Mouse (Mus musculus) lung, embryonic 15.5 days (tissue): ENCODE results near the gene Cds1. TPM values are rescaled to one million over a fixed set of nuclear protein-coding genes. Genes with fewer than 3 reads are reported as not detected.
A peak's percentile ranks its signal among the peaks of the same experiment; 100 is the strongest.

Experiments
- ATAC-seq: fragments of 200-750 bp; cut with Nextera tagmentation; 2 replicates; pipeline ENCODE4 v1.8.0; 2017; ENCODE audit warnings: moderate number of reproducible peaks, borderline replicate concordance; ENCODE audit not compliant: low FRiP score, low TSS enrichment; ENCODE audit errors: extremely low read depth
- H3K27ac ChIP-seq: fragments of 300-500 bp; sonication (generic); 2 replicates; pipeline ENCODE4 v1.5.1; 2015; ENCODE audit warnings: moderate library complexity, mild to moderate bottlenecking, inconsistent platforms
- H3K27me3 ChIP-seq: fragments of 300-500 bp; sonication (generic); 2 replicates; pipeline ENCODE4 v1.6.1; 2015; ENCODE audit warnings: inconsistent platforms
- H3K36me3 ChIP-seq: fragments of 300-500 bp; sonication (generic); 2 replicates; pipeline ENCODE4 v1.6.1; 2015; ENCODE audit warnings: inconsistent platforms
- H3K4me1 ChIP-seq: fragments of 300-500 bp; sonication (generic); 2 replicates; pipeline ENCODE4 v1.6.1; 2015; ENCODE audit warnings: inconsistent platforms
- H3K4me2 ChIP-seq: fragments of 300-500 bp; sonication (generic); 2 replicates; pipeline ENCODE4 v1.6.1; 2015; ENCODE audit warnings: inconsistent platforms, mild to moderate bottlenecking, moderate library complexity
- H3K4me3 ChIP-seq: fragments of 300-500 bp; sonication (generic); 2 replicates; pipeline ENCODE4 v1.5.1; 2015; ENCODE audit warnings: mild to moderate bottlenecking, inconsistent platforms
- H3K9ac ChIP-seq: fragments of 300-500 bp; sonication (generic); 2 replicates; pipeline ENCODE4 v1.6.1; 2015; ENCODE audit warnings: inconsistent platforms
- H3K9me3 ChIP-seq: fragments of 300-500 bp; sonication (generic); 2 replicates; pipeline ENCODE4 v1.6.1; 2016; ENCODE audit warnings: inconsistent platforms
- WGBS: fragments of 180-500 bp; shearing (Covaris S2); methylation state at CpG from one replicate; pipeline ENCODE4 v1.1.7; 2015; 5-methylcytosine and 5-hydroxymethylcytosine counted together
- polyA plus RNA-seq: library from polyadenylated mRNA; unstranded; fragments of >200 nt; fragmentation: Nextera tagmentation; extraction: Ambion mirVana; gene quantifications from 2 replicates; pipeline ENCODE4 v1.2.1, GENCODE M21; 2015

Gene Cds1
- polyA plus RNA-seq, 1 experiment from 2014 or later: 7.4 TPM

DNA sequence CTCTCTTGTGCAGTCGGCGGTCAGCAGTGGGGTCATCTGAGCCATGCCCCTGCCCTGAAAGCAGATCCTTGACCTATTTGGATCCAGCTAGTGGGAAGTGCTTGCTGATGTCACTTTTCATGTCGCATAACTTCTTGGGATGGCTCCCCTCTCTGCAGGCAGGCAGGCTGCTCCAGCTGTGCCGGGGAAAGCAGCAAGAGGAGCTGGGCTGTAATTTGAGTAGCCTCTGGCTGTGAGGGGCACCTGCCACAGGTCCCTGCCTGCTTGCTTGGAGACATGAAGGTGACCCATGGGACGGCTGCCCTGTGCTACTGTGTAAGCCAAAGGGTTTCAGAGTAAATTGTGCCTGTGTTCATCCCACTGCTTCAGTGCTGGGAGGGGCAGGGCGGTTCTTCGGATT is 54.9 kb downstream of the Cds1 start:
- Histone ChIP-seq H3K36me3 (no peaks in the 10 kb centered on the region), H3K27me3 (peaks cover 6% of the 10 kb centered on the region; the same call in 1 of the 2 replicates), H3K9me3 (no peaks in the 10 kb centered on the region), H3K4me1 (no peaks in the 10 kb centered on the region; the same call in 1 of the 2 replicates), H3K9ac (no peak overlapping the region), H3K4me2 (no peak overlapping the region), H3K27ac (no peak overlapping the region), H3K4me3 (no peak overlapping the region)
- ATAC-seq: no peak
- WGBS: 23% methylated on average over 7 of the region's 7 CpGs

DNA sequence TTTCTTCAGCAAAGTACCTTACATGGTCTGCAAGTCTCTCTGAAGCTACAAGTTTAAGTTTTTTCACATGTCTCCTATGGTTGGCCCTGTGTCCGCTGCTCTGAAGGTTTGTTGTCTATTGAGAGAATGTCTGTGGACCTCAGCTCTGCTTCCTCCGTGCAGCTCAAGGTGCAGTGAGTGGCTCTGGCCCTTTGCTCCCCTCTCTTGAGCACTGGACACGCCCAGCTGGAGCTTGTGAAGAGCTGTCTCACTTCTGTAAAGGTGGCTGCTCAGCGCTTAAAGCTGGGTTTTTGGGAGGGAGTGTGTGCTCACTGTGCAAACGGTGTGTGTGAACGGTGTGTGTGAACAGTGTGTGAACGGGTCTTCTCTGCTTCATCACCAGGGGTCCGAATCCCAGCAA is 56.1 kb downstream of the Cds1 start:
- Histone ChIP-seq H3K9me3 (no peaks in the 10 kb centered on the region), H3K4me3 (no peak overlapping the region), H3K36me3 (no peaks in the 10 kb centered on the region), H3K9ac (no peak overlapping the region), H3K27me3 (peaks cover 6% of the 10 kb centered on the region; the same call in 1 of the 2 replicates), H3K4me1 (peaks cover 6% of the 10 kb centered on the region), H3K27ac (no peak overlapping the region), H3K4me2 (no peak overlapping the region)
- ATAC-seq: no peak
- WGBS: 55% methylated on average over 8 of the region's 8 CpGs

DNA sequence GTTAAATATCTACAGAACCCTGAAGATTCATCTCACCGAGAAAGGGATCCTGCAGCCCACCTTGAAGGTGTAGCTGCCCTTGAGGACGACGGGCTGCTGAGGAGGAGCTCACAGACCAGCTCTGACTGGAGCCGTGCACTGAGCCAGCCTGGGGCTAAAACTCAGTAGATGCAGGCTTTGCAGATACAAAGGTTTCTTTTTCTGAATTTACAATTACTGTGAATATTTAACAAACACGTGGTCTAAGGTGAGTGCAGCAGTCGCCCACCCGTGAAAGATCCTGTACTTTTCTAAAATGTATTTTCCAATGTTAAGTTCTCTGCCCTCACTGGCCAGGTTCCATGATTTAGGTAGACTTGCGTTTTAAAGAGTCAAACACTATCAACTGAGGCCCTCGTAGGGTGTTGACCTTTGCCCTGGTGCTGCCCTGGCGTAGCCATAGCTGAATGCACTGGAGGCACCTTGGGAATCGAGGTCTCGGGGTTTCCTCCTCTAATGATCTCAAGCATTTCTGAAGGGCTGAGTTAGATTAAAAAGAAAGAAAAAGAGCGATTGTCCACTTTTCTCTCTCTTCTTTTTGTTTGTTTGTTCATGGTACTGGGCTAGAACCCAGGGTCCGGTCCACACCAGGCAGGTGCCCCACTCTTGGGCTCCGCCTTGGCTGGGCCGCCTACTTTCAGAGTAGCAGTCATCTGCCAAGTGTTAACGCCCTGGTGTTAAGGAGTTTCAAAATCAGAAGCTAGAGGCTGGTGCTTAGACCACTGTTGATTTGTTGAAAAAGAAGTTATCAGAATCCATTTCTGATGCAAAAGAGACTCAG is 56.8 kb downstream of the Cds1 start:
- no peaks in the 10 kb centered on the region for H3K9me3 ChIP-seq
- H3K4me3 ChIP-seq: no peak overlapping the region
- 54% methylated on average over 17 of the region's 17 CpGs for WGBS
- H3K27me3 ChIP-seq: peaks cover 6% of the 10 kb centered on the region; the same call in 1 of the 2 replicates
- no peak overlapping the region for H3K9ac ChIP-seq
- ATAC-seq: no peak
- H3K27ac ChIP-seq: no peak overlapping the region
- H3K36me3 ChIP-seq: no peaks in the 10 kb centered on the region
- peaks cover 12% of the 10 kb centered on the region for H3K4me1 ChIP-seq
- no peak overlapping the region for H3K4me2 ChIP-seq

DNA sequence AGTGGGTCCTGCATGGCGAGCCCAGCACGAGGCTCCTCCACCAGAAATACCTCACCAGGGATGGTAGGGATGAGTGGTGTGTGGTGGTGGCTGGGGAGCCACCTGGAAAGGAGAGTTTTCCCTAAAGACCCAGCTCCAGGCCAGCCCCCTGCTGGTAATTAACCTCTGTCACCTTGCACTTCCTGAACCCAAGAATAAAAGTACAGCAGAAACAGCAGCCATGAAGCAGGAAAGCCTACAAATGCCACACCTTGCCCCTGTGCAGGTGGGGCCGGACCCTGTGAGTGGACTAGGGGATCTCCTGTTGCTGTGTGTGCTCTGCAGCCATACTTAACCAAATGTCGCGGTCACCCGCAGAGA is 57.4 kb downstream of the Cds1 start:
- no peak overlapping the region for H3K27ac ChIP-seq
- H3K9ac ChIP-seq: no peak overlapping the region
- no peaks in the 10 kb centered on the region for H3K36me3 ChIP-seq
- H3K4me3 ChIP-seq: no peak overlapping the region
- WGBS: 47% methylated on average over 6 of the region's 6 CpGs
- H3K27me3 ChIP-seq: peaks cover 6% of the 10 kb centered on the region; the same call in 1 of the 2 replicates
- no peaks in the 10 kb centered on the region for H3K9me3 ChIP-seq
- H3K4me2 ChIP-seq: no peak overlapping the region
- H3K4me1 ChIP-seq: peaks cover 18% of the 10 kb centered on the region
- no peak for ATAC-seq

DNA sequence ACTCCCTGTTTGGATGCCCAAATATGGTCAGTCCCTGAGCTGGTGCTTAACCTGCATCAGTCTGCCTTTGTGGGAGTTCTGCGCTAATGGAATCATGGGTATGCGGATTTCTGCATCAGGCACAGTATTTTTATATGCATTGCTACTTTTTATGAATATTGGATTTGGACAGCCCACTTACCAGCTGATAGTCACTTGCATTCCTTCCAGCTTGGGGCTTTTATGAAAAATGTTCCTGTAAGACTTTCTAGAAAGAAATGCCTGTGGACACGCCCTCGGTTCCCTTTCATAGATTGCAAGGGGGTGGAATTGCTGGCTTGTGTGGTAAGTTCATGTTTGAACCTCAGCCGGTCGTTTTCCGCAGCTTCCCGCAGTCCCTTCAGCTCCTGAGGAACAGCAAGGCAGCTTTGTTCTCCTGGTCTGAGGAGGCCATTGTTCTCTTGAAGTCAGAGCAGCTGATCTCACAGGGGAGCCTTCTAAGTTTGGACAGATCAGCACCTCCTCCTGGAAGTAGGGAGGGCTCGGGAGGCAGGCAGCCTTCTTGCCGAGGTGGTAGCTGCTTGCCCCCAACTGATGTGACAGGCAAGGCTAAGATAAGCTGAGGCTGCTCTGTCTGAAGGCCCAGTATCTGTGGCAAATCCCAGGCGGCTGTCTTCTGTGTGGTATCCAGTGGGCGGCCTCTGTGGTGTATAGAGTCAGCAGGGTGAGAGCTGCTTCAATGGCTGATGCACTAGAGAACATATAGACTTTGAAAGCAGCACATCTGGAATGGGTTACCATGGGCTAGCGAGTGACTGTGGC is 60.4 kb downstream of the Cds1 start:
- no peak overlapping the region for H3K27ac ChIP-seq
- no peak overlapping the region for H3K4me3 ChIP-seq
- H3K9ac ChIP-seq: no peak overlapping the region
- no peaks in the 10 kb centered on the region for H3K36me3 ChIP-seq
- no peaks in the 10 kb centered on the region; the same call in 1 of the 2 replicates for H3K27me3 ChIP-seq
- WGBS: 28% methylated on average over 13 of the region's 13 CpGs
- no peaks in the 10 kb centered on the region for H3K9me3 ChIP-seq
- H3K4me2 ChIP-seq: no peak overlapping the region
- ATAC-seq: no peak
- H3K4me1 ChIP-seq: peaks cover 18% of the 10 kb centered on the region

DNA sequence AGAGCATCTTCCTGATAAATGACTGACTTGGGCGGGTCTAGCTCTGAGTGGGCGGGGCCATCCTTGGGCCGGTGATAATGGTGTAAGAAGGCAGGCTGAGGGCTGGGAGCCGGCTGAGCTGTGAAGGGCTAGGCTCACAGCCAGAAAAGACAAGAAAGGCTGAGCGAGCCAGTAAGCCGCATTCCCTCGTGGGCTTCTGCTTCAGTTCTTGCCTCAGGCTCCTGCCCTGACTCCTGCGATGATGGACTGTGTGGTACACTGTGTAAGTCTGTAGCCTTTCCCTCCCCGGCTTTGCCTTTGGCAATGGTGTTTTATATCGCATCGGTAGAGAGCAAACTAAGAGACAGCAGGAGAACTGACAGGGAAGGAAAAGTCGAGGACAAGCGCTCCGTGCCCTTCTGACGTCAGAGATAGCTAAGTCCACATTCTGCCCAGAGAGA is 61.6 kb downstream of the Cds1 start:
- H3K4me1 ChIP-seq: peaks cover 18% of the 10 kb centered on the region
- ATAC-seq: peak; percentile 60; the same call in 1 of the 2 replicates
- H3K4me2 ChIP-seq: peak overlapping the region; percentile 50
- H3K4me3 ChIP-seq: peak overlapping the region; percentile 15; the same call in 1 of the 2 replicates
- H3K27me3 ChIP-seq: no peaks in the 10 kb centered on the region; the same call in 1 of the 2 replicates
- H3K9ac ChIP-seq: no peak overlapping the region; the same call in 1 of the 2 replicates
- WGBS: 5% methylated on average over 15 of the region's 15 CpGs
- H3K9me3 ChIP-seq: no peaks in the 10 kb centered on the region
- H3K27ac ChIP-seq: no peak overlapping the region
- peaks cover 4% of the 10 kb centered on the region; the same call in 1 of the 2 replicates for H3K36me3 ChIP-seq

DNA sequence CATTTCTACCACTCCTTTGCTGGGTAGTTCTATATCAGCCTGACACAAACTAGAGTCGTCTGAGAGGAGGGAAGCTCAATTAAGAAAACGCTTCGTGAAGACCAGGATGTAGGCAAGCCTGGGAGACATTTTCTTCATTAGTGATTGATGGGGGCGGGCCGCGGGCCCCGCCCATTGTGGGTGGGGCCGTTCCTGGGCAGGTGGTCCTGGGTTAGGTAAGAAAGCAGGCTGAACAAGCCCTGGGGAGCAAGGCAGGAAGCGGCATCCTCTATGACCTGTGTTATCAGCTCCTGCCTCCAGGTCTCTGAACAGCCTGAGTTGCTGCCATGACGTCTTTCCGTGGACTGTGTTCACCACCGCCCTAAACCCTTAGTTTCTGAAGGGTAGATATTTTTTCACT is 62.5 kb downstream of the Cds1 start:
- H3K9ac ChIP-seq: no peak overlapping the region
- WGBS: 33% methylated on average over 12 of the region's 12 CpGs
- no peak overlapping the region for H3K27ac ChIP-seq
- no peaks in the 10 kb centered on the region; the same call in 1 of the 2 replicates for H3K27me3 ChIP-seq
- H3K4me2 ChIP-seq: no peak overlapping the region
- peaks cover 8% of the 10 kb centered on the region; the same call in 1 of the 2 replicates for H3K36me3 ChIP-seq
- no peak for ATAC-seq
- H3K4me1 ChIP-seq: peaks cover 18% of the 10 kb centered on the region
- H3K9me3 ChIP-seq: no peaks in the 10 kb centered on the region
- no peak overlapping the region for H3K4me3 ChIP-seq

DNA sequence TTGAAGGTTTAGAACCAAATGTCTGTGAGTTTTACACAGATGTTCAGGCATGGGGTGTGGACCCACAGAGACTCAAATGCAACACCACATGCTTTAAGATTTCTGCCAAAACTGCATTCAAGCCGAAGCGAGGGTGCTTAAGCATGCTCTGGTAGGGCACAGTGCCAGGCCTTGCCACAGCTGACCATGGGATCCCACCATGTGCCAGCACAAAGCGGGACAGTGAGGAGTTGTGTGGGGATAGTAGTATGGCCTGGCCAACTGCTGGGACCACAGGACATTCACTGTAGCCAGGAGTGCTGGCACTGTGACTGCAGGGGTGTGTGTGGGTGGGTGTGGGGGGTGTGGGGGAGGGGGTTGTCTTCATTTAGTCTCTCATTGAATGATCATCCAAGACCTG is 64.0 kb downstream of the Cds1 start:
- Histone ChIP-seq H3K27me3 (no peaks in the 10 kb centered on the region), H3K9ac (no peak overlapping the region), H3K4me1 (peaks cover 18% of the 10 kb centered on the region), H3K27ac (peak overlapping the region; percentile 45; the same call in 1 of the 2 replicates), H3K36me3 (peaks cover 15% of the 10 kb centered on the region), H3K4me2 (no peak overlapping the region), H3K4me3 (no peak overlapping the region), H3K9me3 (no peaks in the 10 kb centered on the region)
- WGBS: 69% methylated on average over 3 of the region's 3 CpGs
- ATAC-seq: no peak

DNA sequence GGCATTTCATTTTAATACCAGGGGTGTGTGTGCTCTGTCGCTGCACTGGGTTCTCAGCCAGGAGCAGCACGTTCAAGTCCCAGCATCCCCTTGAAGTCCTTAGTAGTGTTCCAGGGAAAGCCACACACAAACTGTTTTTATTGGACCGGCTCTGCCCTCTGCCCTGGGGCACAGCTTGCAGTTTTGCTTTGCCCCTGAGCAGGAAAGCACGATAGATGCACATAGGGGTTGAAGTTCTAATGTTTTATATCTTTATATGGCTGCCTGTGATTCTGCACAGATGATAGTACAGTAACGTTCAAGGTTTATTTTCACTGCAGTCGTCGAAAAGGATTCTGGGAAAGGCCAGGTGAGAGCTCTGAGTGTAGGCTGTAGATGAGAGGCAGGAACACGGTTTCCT is 65.2 kb downstream of the Cds1 start:
- Histone ChIP-seq H3K4me3 (no peak overlapping the region), H3K4me1 (peaks cover 18% of the 10 kb centered on the region), H3K27ac (no peak overlapping the region), H3K9me3 (no peaks in the 10 kb centered on the region), H3K27me3 (no peaks in the 10 kb centered on the region), H3K4me2 (no peak overlapping the region), H3K36me3 (peaks cover 23% of the 10 kb centered on the region), H3K9ac (no peak overlapping the region)
- ATAC-seq: no peak
- WGBS: 69% methylated on average over 8 of the region's 8 CpGs

DNA sequence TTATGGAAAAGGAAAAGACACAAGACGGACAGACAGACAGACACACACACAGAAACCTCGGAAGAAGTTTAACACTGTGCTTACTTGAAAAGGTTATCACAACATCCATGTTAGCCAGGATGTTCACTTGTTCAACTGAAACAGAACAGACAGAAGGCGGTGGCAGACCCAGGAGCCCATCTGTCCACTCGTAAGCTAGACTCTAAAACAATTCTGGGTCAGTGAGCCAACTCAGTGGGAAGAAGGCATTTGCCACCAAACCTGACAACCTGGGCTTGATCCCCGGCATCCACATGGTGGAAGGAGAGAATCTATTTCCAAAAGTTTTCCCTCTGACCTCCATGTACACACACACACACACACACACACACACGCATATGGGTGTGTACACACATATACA is 67.1 kb downstream of the Cds1 start:
- Histone ChIP-seq H3K36me3 (peaks cover 38% of the 10 kb centered on the region), H3K9me3 (no peaks in the 10 kb centered on the region), H3K4me3 (no peak overlapping the region), H3K4me1 (peaks cover 2% of the 10 kb centered on the region), H3K27ac (no peak overlapping the region), H3K4me2 (no peak overlapping the region), H3K27me3 (no peaks in the 10 kb centered on the region), H3K9ac (no peak overlapping the region)
- no peak for ATAC-seq
- WGBS: 88% methylated on average over 6 of the region's 6 CpGs

DNA sequence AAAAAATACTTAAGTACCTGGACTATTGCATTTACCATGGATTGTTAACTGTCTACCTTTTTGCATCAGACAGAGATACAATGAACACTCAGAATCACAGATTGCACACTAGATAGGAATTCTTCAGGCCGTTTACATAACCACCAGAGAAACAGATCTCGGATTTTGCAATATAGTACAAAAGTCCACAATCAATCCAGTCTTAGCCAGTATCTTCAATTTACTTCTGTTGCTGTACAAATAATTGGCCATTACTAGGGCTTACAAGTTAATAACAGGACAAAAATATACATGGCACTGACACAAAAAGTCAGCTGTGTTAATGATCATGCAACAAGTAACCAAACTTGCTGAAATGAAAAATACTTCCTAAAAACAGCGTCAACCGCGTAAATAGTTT is 68.1 kb downstream of the Cds1 start:
- no peak for ATAC-seq
- Histone ChIP-seq H3K4me2 (no peak overlapping the region), H3K36me3 (peaks cover 44% of the 10 kb centered on the region), H3K4me1 (no peaks in the 10 kb centered on the region; the same call in 1 of the 2 replicates), H3K4me3 (no peak overlapping the region), H3K9me3 (no peaks in the 10 kb centered on the region), H3K27ac (no peak overlapping the region), H3K27me3 (no peaks in the 10 kb centered on the region), H3K9ac (no peak overlapping the region)
- WGBS: 93% methylated on average over 5 of the region's 5 CpGs

DNA sequence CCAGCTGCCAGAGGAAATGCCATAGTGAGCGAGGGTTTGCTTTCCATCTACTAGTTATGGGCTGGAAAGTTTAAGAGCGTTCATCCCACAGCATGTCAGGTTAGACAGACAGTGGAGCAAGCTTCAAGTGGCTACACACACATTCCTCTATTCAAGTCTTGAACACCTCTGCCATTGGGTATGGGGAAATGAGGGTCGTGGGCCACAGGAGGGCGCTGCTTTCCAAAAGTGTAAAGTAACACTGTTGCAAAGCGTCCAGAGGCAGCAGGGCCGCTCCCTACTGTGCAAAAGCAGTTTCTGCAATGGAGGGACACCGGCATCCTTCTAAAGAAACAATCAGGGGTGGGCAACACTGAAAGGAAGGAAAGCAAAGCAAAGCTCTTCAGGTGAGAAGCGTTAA is 68.9 kb downstream of the Cds1 start:
- H3K4me2 ChIP-seq: no peak overlapping the region
- no peak for ATAC-seq
- H3K27me3 ChIP-seq: no peaks in the 10 kb centered on the region
- H3K27ac ChIP-seq: no peak overlapping the region
- no peaks in the 10 kb centered on the region; the same call in 1 of the 2 replicates for H3K4me1 ChIP-seq
- peaks cover 51% of the 10 kb centered on the region for H3K36me3 ChIP-seq
- H3K4me3 ChIP-seq: no peak overlapping the region
- 70% methylated on average over 8 of the region's 8 CpGs for WGBS
- H3K9me3 ChIP-seq: no peaks in the 10 kb centered on the region
- H3K9ac ChIP-seq: no peak overlapping the region
